Mouse (Mus musculus) gastrocnemius, adult 18-20 months (tissue): ENCODE results near the gene Rdx. TPM values are rescaled to one million over a fixed set of nuclear protein-coding genes. Genes with fewer than 3 reads are reported as not detected.

Source experiments
- DNase-seq: peaks from one replicate; pipeline ENCODE4 v3.0.0; 2021; ENCODE audit warnings: low spot score
- microRNA-seq: library from miRNA; unstranded; fragments of <30 nt; microRNA quantifications from one replicate; pipeline ENCODE4 v1.2.0, GENCODE M21; 2021
- total RNA-seq, 2 experiments: library from RNA; stranded (reverse); gene quantifications; 2 replicates each; pipeline ENCODE4 v1.2.3; 2021

Rdx gene
- total RNA-seq, 2 experiments from 2014 or later: 119 TPM

GRCm38 (mm10) chr9:52105423-52105822 is 58.5 kb downstream of the Rdx start:
- DNase-seq: no peak

- no peak for DNase-seq
These were observed 60.2 kb downstream of the Rdx start for GRCm38 (mm10) chr9:52107161-52107560.

GRCm38 (mm10) chr9:52110738-52111137 is 63.8 kb downstream of the Rdx start:
- no peak for DNase-seq

GRCm38 (mm10) chr9:52113091-52113490 is 66.1 kb downstream of the Rdx start:
- DNase-seq: no peak

- DNase-seq: no peak
These were observed 72.2 kb downstream of the Rdx start for GRCm38 (mm10) chr9:52119212-52119611.

- DNase-seq: no peak
These were observed 78.3 kb downstream of the Rdx start for GRCm38 (mm10) chr9:52125225-52125624.

- DNase-seq: no peak
These were observed 83.4 kb downstream of the Rdx start for GRCm38 (mm10) chr9:52130348-52130747.

GRCm38 (mm10) chr9:52132771-52133170 is 85.8 kb downstream of the Rdx start:
- DNase-seq: no peak

Small RNA genes within 50 kb of the gene (microRNA-seq; reads per million reads assigned to microRNA genes)
- gene Gm27686 (not detected), gene Mir6244 (not detected)

Other genes with a start within 250 kb of the Rdx start
- gene Fdx1, start 83.6 kb upstream of the Rdx start, total RNA-seq: 10 to 100 TPM; 34.0 to 49.2 TPM
- 10 to 100 TPM in 1 of 2 experiments, 1 to 10 TPM in 1; 9.8 to 10.6 TPM for gene Zc3h12c, start 121.4 kb downstream of the Rdx start, total RNA-seq